Mouse (Mus musculus): Measurements from ENCODE around the gene Dip2c. TPM values are rescaled to one million over a fixed set of nuclear protein-coding genes. Genes with fewer than 3 reads are reported as not detected.

The Dip2c gene
- polyA plus RNA-seq, 1 experiment from 2014 or later, result 13.4 TPM

GRCm38 (mm10) chr13:9686765-9687164, 410.4 kb downstream of the Dip2c start:
- Histone ChIP-seq H3K4me3 (no peak overlapping the region), H3K27me3 (no peaks in the 10 kb centered on the region), H3K27ac (replicated peaks) (no peak overlapping the region), H3K9me3 (no peaks in the 10 kb centered on the region), H3K36me3 (peaks cover 90% of the 10 kb centered on the region), H3K4me1 (no peaks in the 10 kb centered on the region), H3K9ac (replicated peaks) (no peak overlapping the region), H3K4me2 (replicated peaks) (no peak overlapping the region)
- 87% methylated on average over 11 of the region's 11 CpGs for WGBS
- ATAC-seq (ENCODE audit: low FRiP score, low read depth), result peak; percentile 24; the same call in 1 of the 2 replicates

GRCm38 (mm10) chr13:9689366-9689765, 413.0 kb downstream of the Dip2c start:
- no peak overlapping the region for H3K9ac ChIP-seq (replicated peaks)
- H3K4me2 ChIP-seq (replicated peaks), result no peak overlapping the region
- no peaks in the 10 kb centered on the region for H3K9me3 ChIP-seq
- no peak overlapping the region for H3K4me3 ChIP-seq
- H3K4me1 ChIP-seq, result no peaks in the 10 kb centered on the region
- peaks cover 79% of the 10 kb centered on the region for H3K36me3 ChIP-seq
- no peak for ATAC-seq (ENCODE audit: low FRiP score, low read depth)
- H3K27ac ChIP-seq (replicated peaks), result no peak overlapping the region
- H3K27me3 ChIP-seq, result no peaks in the 10 kb centered on the region
- WGBS, result 92% methylated on average over 16 of the region's 16 CpGs

GRCm38 (mm10) chr13:9692876-9693275, 416.5 kb downstream of the Dip2c start:
- ATAC-seq (ENCODE audit: low FRiP score, low read depth), result no peak
- H3K27ac ChIP-seq (replicated peaks), result no peak overlapping the region
- peaks cover 79% of the 10 kb centered on the region for H3K36me3 ChIP-seq
- no peak overlapping the region for H3K9ac ChIP-seq (replicated peaks)
- H3K27me3 ChIP-seq, result no peaks in the 10 kb centered on the region
- 94% methylated on average over 3 of the region's 3 CpGs for WGBS
- no peaks in the 10 kb centered on the region for H3K4me1 ChIP-seq
- no peak overlapping the region for H3K4me3 ChIP-seq
- H3K9me3 ChIP-seq, result no peaks in the 10 kb centered on the region
- H3K4me2 ChIP-seq (replicated peaks), result no peak overlapping the region

GRCm38 (mm10) chr13:9694651-9695050, 418.3 kb downstream of the Dip2c start:
- H3K4me2 ChIP-seq (replicated peaks), result no peak overlapping the region
- H3K36me3 ChIP-seq, result peaks cover 66% of the 10 kb centered on the region
- no peaks in the 10 kb centered on the region for H3K9me3 ChIP-seq
- no peaks in the 10 kb centered on the region for H3K27me3 ChIP-seq
- ATAC-seq (ENCODE audit: low FRiP score, low read depth), result no peak
- H3K9ac ChIP-seq (replicated peaks), result no peak overlapping the region
- no peak overlapping the region for H3K4me3 ChIP-seq
- H3K4me1 ChIP-seq, result no peaks in the 10 kb centered on the region
- no peak overlapping the region for H3K27ac ChIP-seq (replicated peaks)
- WGBS, result 94% methylated on average over 6 of the region's 6 CpGs

- Histone ChIP-seq H3K9me3 (no peaks in the 10 kb centered on the region), H3K4me1 (no peaks in the 10 kb centered on the region), H3K27ac (replicated peaks) (no peak overlapping the region), H3K9ac (replicated peaks) (no peak overlapping the region), H3K4me3 (no peak overlapping the region), H3K27me3 (no peaks in the 10 kb centered on the region), H3K4me2 (replicated peaks) (no peak overlapping the region), H3K36me3 (peaks cover 58% of the 10 kb centered on the region)
- 92% methylated on average over 4 of the region's 4 CpGs for WGBS
- no peak for ATAC-seq (ENCODE audit: low FRiP score, low read depth)
These were observed 419.1 kb downstream of the Dip2c start for GRCm38 (mm10) chr13:9695403-9695802.

- Histone ChIP-seq H3K9me3 (no peaks in the 10 kb centered on the region), H3K4me3 (no peak overlapping the region), H3K4me2 (replicated peaks) (no peak overlapping the region), H3K9ac (replicated peaks) (no peak overlapping the region), H3K4me1 (no peaks in the 10 kb centered on the region), H3K27me3 (no peaks in the 10 kb centered on the region), H3K27ac (replicated peaks) (no peak overlapping the region), H3K36me3 (peaks cover 54% of the 10 kb centered on the region)
- ATAC-seq (ENCODE audit: low FRiP score, low read depth), result no peak
These were observed 419.5 kb downstream of the Dip2c start for GRCm38 (mm10) chr13:9695809-9696208.

GRCm38 (mm10) chr13:9697340-9697739, 421.0 kb downstream of the Dip2c start:
- peaks cover 47% of the 10 kb centered on the region for H3K36me3 ChIP-seq
- no peaks in the 10 kb centered on the region for H3K4me1 ChIP-seq

GRCm38 (mm10) chr13:9702615-9703235, 426.4 kb downstream of the Dip2c start:
- no peak overlapping the region for H3K9ac ChIP-seq (replicated peaks)
- peaks cover 12% of the 10 kb centered on the region for H3K36me3 ChIP-seq
- no peak overlapping the region for H3K27ac ChIP-seq (replicated peaks)
- H3K9me3 ChIP-seq, result no peaks in the 10 kb centered on the region
- H3K4me3 ChIP-seq, result no peak overlapping the region
- H3K4me1 ChIP-seq, result no peaks in the 10 kb centered on the region
- H3K27me3 ChIP-seq, result no peaks in the 10 kb centered on the region
- no peak overlapping the region for H3K4me2 ChIP-seq (replicated peaks)
- ATAC-seq (ENCODE audit: low FRiP score, low read depth), result no peak
- WGBS, result 66% methylated on average over 12 of the region's 12 CpGs

More at GRCm38 (mm10) chr13:9697340-9697739, 421.0 kb downstream of the Dip2c start:
- no peak overlapping the region for H3K9ac ChIP-seq (replicated peaks)
- H3K27me3 ChIP-seq, result no peaks in the 10 kb centered on the region
- no peaks in the 10 kb centered on the region for H3K9me3 ChIP-seq
- no peak overlapping the region for H3K27ac ChIP-seq (replicated peaks)
- no peak overlapping the region for H3K4me2 ChIP-seq (replicated peaks)
- no peak overlapping the region for H3K4me3 ChIP-seq
- ATAC-seq (ENCODE audit: low FRiP score, low read depth), result no peak
- 98% methylated on average over 4 of the region's 4 CpGs for WGBS

GRCm38 (mm10) chr13:9706720-9707119, 430.4 kb downstream of the Dip2c start:
- no peak for ATAC-seq (ENCODE audit: low FRiP score, low read depth)
- Histone ChIP-seq H3K27ac (replicated peaks) (no peak overlapping the region), H3K4me2 (replicated peaks) (no peak overlapping the region), H3K27me3 (no peaks in the 10 kb centered on the region), H3K4me1 (no peaks in the 10 kb centered on the region), H3K36me3 (peaks cover 14% of the 10 kb centered on the region; the same call in 1 of the 2 replicates), H3K9me3 (no peaks in the 10 kb centered on the region), H3K9ac (replicated peaks) (no peak overlapping the region), H3K4me3 (no peak overlapping the region)
- 90% methylated on average over 8 of the region's 8 CpGs for WGBS

- WGBS, result 87% methylated on average over 7 of the region's 7 CpGs
- no peaks in the 10 kb centered on the region for H3K9me3 ChIP-seq
- no peaks in the 10 kb centered on the region for H3K4me1 ChIP-seq
- ATAC-seq (ENCODE audit: low FRiP score, low read depth), result no peak
- peaks cover 14% of the 10 kb centered on the region; the same call in 1 of the 2 replicates for H3K36me3 ChIP-seq
- no peaks in the 10 kb centered on the region for H3K27me3 ChIP-seq
- no peak overlapping the region for H3K27ac ChIP-seq (replicated peaks)
- no peak overlapping the region for H3K4me3 ChIP-seq
- H3K9ac ChIP-seq (replicated peaks), result no peak overlapping the region
- H3K4me2 ChIP-seq (replicated peaks), result no peak overlapping the region
These were observed 432.3 kb downstream of the Dip2c start for GRCm38 (mm10) chr13:9708433-9709240.

GRCm38 (mm10) chr13:9712409-9712808, 436.1 kb downstream of the Dip2c start:
- H3K27ac ChIP-seq (replicated peaks), result no peak overlapping the region
- peaks cover 11% of the 10 kb centered on the region for H3K36me3 ChIP-seq
- H3K9me3 ChIP-seq, result no peaks in the 10 kb centered on the region
- no peaks in the 10 kb centered on the region for H3K4me1 ChIP-seq
- H3K27me3 ChIP-seq, result no peaks in the 10 kb centered on the region
- H3K4me2 ChIP-seq (replicated peaks), result no peak overlapping the region
- WGBS, result 96% methylated on average over 1 of the region's 1 CpGs
- no peak overlapping the region for H3K4me3 ChIP-seq
- H3K9ac ChIP-seq (replicated peaks), result no peak overlapping the region
- ATAC-seq (ENCODE audit: low FRiP score, low read depth), result no peak

GRCm38 (mm10) chr13:9712971-9713370, 436.6 kb downstream of the Dip2c start:
- no peak overlapping the region for H3K4me3 ChIP-seq
- H3K36me3 ChIP-seq, result peaks cover 11% of the 10 kb centered on the region
- 92% methylated on average over 3 of the region's 3 CpGs for WGBS
- no peaks in the 10 kb centered on the region for H3K9me3 ChIP-seq
- no peak overlapping the region for H3K9ac ChIP-seq (replicated peaks)
- no peaks in the 10 kb centered on the region for H3K4me1 ChIP-seq
- H3K27ac ChIP-seq (replicated peaks), result no peak overlapping the region
- no peaks in the 10 kb centered on the region for H3K27me3 ChIP-seq
- no peak overlapping the region for H3K4me2 ChIP-seq (replicated peaks)
- no peak for ATAC-seq (ENCODE audit: low FRiP score, low read depth)
